Mouse (Mus musculus): ENCODE results near the gene Cldn16. TPM values are rescaled to one million over a fixed set of nuclear protein-coding genes. Genes with fewer than 3 reads are reported as not detected.

Gene Cldn16
- polyA plus RNA-seq, 1 experiment from 2014 or later = not detected

Other genes with a start within 250 kb of the Cldn16 start
- gene Cldn1, start 91.3 kb upstream of the Cldn16 start, polyA plus RNA-seq (2015; fragmentation: Nextera tagmentation; extraction: Ambion mirVana) = 6.8 and 8.9 TPM in 2 replicates
- 0.09 and 0.29 TPM in 2 replicates for gene Tmem207, start 63.6 kb downstream of the Cldn16 start, polyA plus RNA-seq (2015; fragmentation: Nextera tagmentation; extraction: Ambion mirVana)
- gene Il1rap, start 118.6 kb downstream of the Cldn16 start, polyA plus RNA-seq (2015; fragmentation: Nextera tagmentation; extraction: Ambion mirVana) = 11.2 and 11.7 TPM in 2 replicates